Mouse (Mus musculus) testis, adult 2 months (tissue): ENCODE data around the gene Nek2. TPM values are rescaled to one million over a fixed set of nuclear protein-coding genes. Genes with fewer than 3 reads are reported as not detected.

Source experiments
- H3K27ac ChIP-seq: fragments of 200-500 bp; 2 replicates; pipeline ENCODE4 v1.5.1; 2012; ENCODE audit warnings: low read depth, low read length; ENCODE audit not compliant: control insufficient read depth, insufficient read depth
- H3K27me3 ChIP-seq: fragments of 200-500 bp; 2 replicates; pipeline ENCODE4 v1.6.1; 2012; ENCODE audit warnings: mild to moderate bottlenecking, low read length, moderate library complexity; ENCODE audit not compliant: control insufficient read depth, insufficient read depth
- H3K36me3 ChIP-seq: fragments of 200-500 bp; 2 replicates; pipeline ENCODE4 v1.6.1; 2012; ENCODE audit warnings: mild to moderate bottlenecking, low read length; ENCODE audit not compliant: control insufficient read depth, insufficient read depth
- H3K4me1 ChIP-seq: fragments of 200-500 bp; 2 replicates; pipeline ENCODE4 v1.6.1; 2012; ENCODE audit warnings: low read length; ENCODE audit not compliant: control insufficient read depth, insufficient read depth
- H3K4me3 ChIP-seq: fragments of 200-500 bp; 2 replicates; pipeline ENCODE4 v1.5.1; 2012; ENCODE audit warnings: low read depth, mild to moderate bottlenecking, low read length, moderate library complexity, mixed read lengths; ENCODE audit not compliant: control insufficient read depth
- CTCF ChIP-seq: fragments of 200-500 bp; IDR thresholded peaks from 2 replicates; pipeline ENCODE4 v1.5.1; 2012; ENCODE audit warnings: low read depth, mild to moderate bottlenecking, inconsistent platforms, low read length, moderate library complexity; ENCODE audit not compliant: control insufficient read depth, insufficient read depth, insufficient replicate concordance
- POLR2A ChIP-seq: fragments of 200-500 bp; IDR thresholded peaks from 2 replicates; pipeline ENCODE4 v1.6.1; 2012; ENCODE audit warnings: low read depth, mild to moderate bottlenecking, inconsistent platforms, low read length, moderate library complexity; ENCODE audit not compliant: control insufficient read depth
- polyA plus RNA-seq: library from polyadenylated mRNA; depleted of rRNA; stranded (reverse); fragments of >200 nt; gene quantifications from 2 replicates; pipeline ENCODE4 v1.2.3, GENCODE M21; 2012

Nek2 gene
- polyA plus RNA-seq, 1 experiment, result 63.0 TPM

- no peaks in the 10 kb centered on the region for H3K27me3 ChIP-seq
- H3K36me3 ChIP-seq, result no peaks in the 10 kb centered on the region
- TF ChIP-seq CTCF (no peak), POLR2A (no peak)
- H3K27ac ChIP-seq, result no peak overlapping the region; the same call in 1 of the 2 replicates
- no peak overlapping the region for H3K4me3 ChIP-seq
- no peaks in the 10 kb centered on the region; the same call in 1 of the 2 replicates for H3K4me1 ChIP-seq
Observed at GRCm38 (mm10) chr1:191863833-191864550, 42.7 kb downstream of the Nek2 start.

GRCm38 (mm10) chr1:191864551-191865027 lies 43.3 kb downstream of the Nek2 start:
- Histone ChIP-seq H3K36me3 (no peaks in the 10 kb centered on the region), H3K27ac (peak overlapping the region; percentile 7; the same call in 1 of the 2 replicates), H3K4me3 (no peak overlapping the region), H3K4me1 (no peaks in the 10 kb centered on the region; the same call in 1 of the 2 replicates), H3K27me3 (no peaks in the 10 kb centered on the region)
- TF ChIP-seq POLR2A (no peak), CTCF (no peak)

- H3K36me3 ChIP-seq, result no peaks in the 10 kb centered on the region
- no peaks in the 10 kb centered on the region for H3K4me1 ChIP-seq
- H3K27ac ChIP-seq, result no peak overlapping the region
- no peaks in the 10 kb centered on the region for H3K27me3 ChIP-seq
- no peak overlapping the region for H3K4me3 ChIP-seq
- TF ChIP-seq CTCF, result no peak
- no peak for TF ChIP-seq POLR2A
Observed at GRCm38 (mm10) chr1:191872076-191872710, 50.9 kb downstream of the Nek2 start.

GRCm38 (mm10) chr1:191875006-191875405 lies 53.8 kb downstream of the Nek2 start:
- Histone ChIP-seq H3K36me3 (no peaks in the 10 kb centered on the region), H3K27ac (no peak overlapping the region), H3K4me1 (no peaks in the 10 kb centered on the region), H3K27me3 (no peaks in the 10 kb centered on the region), H3K4me3 (no peak overlapping the region)
- TF ChIP-seq CTCF, result no peak
- no peak for TF ChIP-seq POLR2A

- no peak overlapping the region for H3K27ac ChIP-seq
- TF ChIP-seq CTCF (no peak), POLR2A (no peak)
- H3K36me3 ChIP-seq, result no peaks in the 10 kb centered on the region
- no peak overlapping the region for H3K4me3 ChIP-seq
- no peaks in the 10 kb centered on the region for H3K4me1 ChIP-seq
- H3K27me3 ChIP-seq, result no peaks in the 10 kb centered on the region
Observed at GRCm38 (mm10) chr1:191875683-191876305, 54.5 kb downstream of the Nek2 start.

- no peak overlapping the region for H3K27ac ChIP-seq
- no peaks in the 10 kb centered on the region for H3K27me3 ChIP-seq
- no peaks in the 10 kb centered on the region for H3K4me1 ChIP-seq
- no peak overlapping the region for H3K4me3 ChIP-seq
- no peaks in the 10 kb centered on the region for H3K36me3 ChIP-seq
- TF ChIP-seq POLR2A (no peak), CTCF (no peak)
Observed at GRCm38 (mm10) chr1:191877681-191878080, 56.4 kb downstream of the Nek2 start.

GRCm38 (mm10) chr1:191878518-191878921 lies 57.3 kb downstream of the Nek2 start:
- no peaks in the 10 kb centered on the region for H3K4me1 ChIP-seq
- TF ChIP-seq POLR2A (no peak), CTCF (no peak)
- no peaks in the 10 kb centered on the region for H3K27me3 ChIP-seq
- no peak overlapping the region for H3K27ac ChIP-seq
- H3K4me3 ChIP-seq, result no peak overlapping the region
- no peaks in the 10 kb centered on the region for H3K36me3 ChIP-seq
